ENCODE assay signal across 8 mouse cellular contexts in genomic region chr6:136555523-136555915, GRCm38 (mm10). TPM values are rescaled to one million over a fixed set of nuclear protein-coding genes. Genes with fewer than 3 reads are reported as not detected.
A peak's percentile ranks its signal among the peaks of the same experiment; 100 is the strongest.
DNase-seq lines count a peak whose midpoint lies in the region; ATAC-seq and TF ChIP-seq lines count a peak whose summit lies in the region.

No protein-coding gene starts in this region.

- peak overlapping the region; percentile 74 for H3K27ac ChIP-seq in gastrocnemius, adult 2 months
- H3K27ac ChIP-seq in midbrain, embryonic 16.5 days (ENCODE audit: low read length): peak overlapping the region; percentile 79

- peaks cover 6% of the 10 kb centered on the region for H3K36me3 ChIP-seq in midbrain, embryonic 16.5 days (ENCODE audit: control insufficient read depth, insufficient read depth, low read length)

- TF ChIP-seq CTCF in gastrocnemius, adult 2 months (IDR thresholded peaks at IDR 0.05): peak; percentile 77

- peaks cover 24% of the 10 kb centered on the region for H3K4me1 ChIP-seq in midbrain, embryonic 16.5 days (ENCODE audit: control insufficient read depth, insufficient read depth, low read length)

- intact Hi-C loops in gastrocnemius, adult 2 months (cut with DNase I): loop anchor here (1.0 to 2.0 kb wide), 3 partner anchors 31 to 133 kb away; no protein-coding TSS in a partner anchor

- 52% methylated on average over 5 of the region's 5 CpGs for WGBS in midbrain, embryonic 16.5 days

- peak overlapping the region; percentile 8; the same call in 1 of the 2 replicates for H3K4me3 ChIP-seq in gastrocnemius, adult 2 months
- H3K4me3 ChIP-seq in midbrain, embryonic 16.5 days (ENCODE audit: low read depth, low read length): no peak overlapping the region

- no peaks in the 10 kb centered on the region for H3K27me3 ChIP-seq in midbrain, embryonic 16.5 days (ENCODE audit: control insufficient read depth, insufficient read depth, low read depth, low read length)

- ATAC-seq in inflammation-experienced regulatory T-cells, adult 6 months: peak; percentile 44
- no peak for ATAC-seq in midbrain, embryonic 16.5 days

- peak; percentile 51 for DNase-seq in ovary, postnatal 36 days (ENCODE audit: low spot score)
- DNase-seq in ovary, postnatal 10 days (ENCODE audit: low spot score): no peak
- peak; percentile 84 for DNase-seq in c-Kit-positive CD71-positive TER-119-negative erythroid progenitor cells, embryonic 14.5 days (ENCODE audit: low read depth)
- peak; percentile 55 for DNase-seq in gastrocnemius, adult 2 months
- peak; percentile 82 for DNase-seq in liver
- peak; percentile 72 to 87 for DNase-seq in spleen, postnatal 4 days (ENCODE audit: low spot score in 2 of 2)

- no peak overlapping the region for H3K4me2 ChIP-seq in midbrain, embryonic 16.5 days (ENCODE audit: low read length)

- H3K9me3 ChIP-seq in midbrain, embryonic 16.5 days (replicated peaks; ENCODE audit: control insufficient read depth, low read length, poor library complexity, severe bottlenecking): no peaks in the 10 kb centered on the region

- H3K9ac ChIP-seq in midbrain, embryonic 16.5 days (ENCODE audit: low read depth, low read length): no peak overlapping the region

RNA-seq across cellular contexts. Expression of gene Atf7ip, which starts 49.6 kb away (rescaled TPM):
- 10 to 100 TPM; 43.4 to 46.9 TPM for total RNA-seq in gastrocnemius, adult 2 months (2021)
- polyA plus RNA-seq in inflammation-experienced regulatory T-cells, adult 6 months (2017; shearing (Covaris generic)): 10 to 100 TPM; 79.8 to 94.2 (median 91.2) TPM
- 38.2 and 40.6 TPM in 2 replicates for polyA plus RNA-seq in midbrain, embryonic 16.5 days (2015; fragmentation: Nextera tagmentation; extraction: Ambion mirVana)
